Mouse (Mus musculus) thymus, adult 2 months (tissue): ENCODE measurements at regions not wholly inside any gene's neighbourhood (a gene's known extent, or its start where the extent isn't known, plus 50 kb on each side); places are given as distances from the start of the nearest gene placed in this dataset.

Source experiments
- CTCF ChIP-seq: fragments of 200-500 bp; IDR thresholded peaks from 2 replicates; pipeline ENCODE4 v1.5.1; 2012; ENCODE audit warnings: mild to moderate bottlenecking, control low read depth, low read length, moderate library complexity, borderline replicate concordance; ENCODE audit not compliant: control insufficient read depth, poor library complexity, insufficient read depth; ENCODE audit errors: extremely low read depth
- POLR2A ChIP-seq: fragments of 200-500 bp; IDR thresholded peaks from 2 replicates; pipeline ENCODE4 v1.6.1; 2012; ENCODE audit warnings: mild to moderate bottlenecking, low read length, control low read depth, moderate library complexity; ENCODE audit not compliant: control insufficient read depth, poor library complexity, insufficient read depth; ENCODE audit errors: extremely low read depth

- TF ChIP-seq POLR2A = no peak
- TF ChIP-seq CTCF = no peak
Measured at GRCm38 (mm10) chr4:124349610-124350295, 260.9 kb downstream of the 3100002H09Rik start.
